Mouse (Mus musculus) kidney, postnatal 0 days (tissue): ENCODE measurements around the gene Creb3. TPM values are rescaled to one million over a fixed set of nuclear protein-coding genes. Genes with fewer than 3 reads are reported as not detected.

Experiments
- ATAC-seq: fragments of 200-750 bp; cut with Nextera tagmentation; replicated peaks from 2 replicates; pipeline ENCODE4 v1.8.0; 2017; ENCODE audit warnings: low read depth, moderate number of reproducible peaks, moderate TSS enrichment, moderate library complexity; ENCODE audit not compliant: low FRiP score
- DNase-seq: peaks from one replicate; pipeline ENCODE4 v3.0.0-alpha.2; 2016; ENCODE audit warnings: low spot score
- H3K27ac ChIP-seq: fragments of 300-500 bp; sonication (generic); 2 replicates; pipeline ENCODE4 v1.5.1; 2014; ENCODE audit warnings: mild to moderate bottlenecking
- H3K27me3 ChIP-seq: fragments of 300-500 bp; sonication (generic); 2 replicates; pipeline ENCODE4 v1.6.1; 2014; ENCODE audit warnings: low read length, mixed read lengths; ENCODE audit not compliant: insufficient read depth
- H3K36me3 ChIP-seq: fragments of 300-500 bp; sonication (generic); 2 replicates; pipeline ENCODE4 v1.6.1; 2014; ENCODE audit warnings: low read length, mixed read lengths; ENCODE audit not compliant: insufficient read depth
- H3K4me1 ChIP-seq: fragments of 300-500 bp; sonication (generic); replicated peaks from 2 replicates; pipeline ENCODE4 v1.6.1; 2014; ENCODE audit warnings: antibody characterized with exemption, low read length, mixed read lengths; ENCODE audit not compliant: insufficient read depth
- H3K4me2 ChIP-seq: fragments of 300-500 bp; sonication (generic); 2 replicates; pipeline ENCODE4 v1.6.1; 2014; ENCODE audit warnings: mild to moderate bottlenecking, low read length, moderate library complexity, mixed read lengths
- H3K4me3 ChIP-seq: fragments of 300-500 bp; sonication (generic); replicated peaks from 2 replicates; pipeline ENCODE4 v1.5.1; 2014; ENCODE audit warnings: low read depth, low read length
- H3K9ac ChIP-seq: fragments of 300-500 bp; sonication (generic); 2 replicates; pipeline ENCODE4 v1.6.1; 2014; ENCODE audit warnings: low read depth, low read length
- H3K9me3 ChIP-seq: fragments of 300-500 bp; sonication (generic); replicated peaks from 2 replicates; pipeline ENCODE4 v1.6.1; 2016; ENCODE audit warnings: low read length, inconsistent platforms, mixed read lengths
- CTCF ChIP-seq: IDR thresholded peaks from 2 replicates; pipeline ENCODE4 v1.5.1; 2016; ENCODE audit warnings: antibody characterized with exemption, low read depth, mild to moderate bottlenecking, moderate library complexity
- WGBS: fragments of 180-500 bp; shearing (Covaris S2); extraction: QIAGEN DNeasy Blood & Tissue Kit; methylation state at CpG from one replicate; pipeline ENCODE4 v1.1.7; 2014; 5-methylcytosine and 5-hydroxymethylcytosine counted together
- polyA plus RNA-seq: library from polyadenylated mRNA; unstranded; fragments of >200 nt; fragmentation: Nextera tagmentation; extraction: Ambion mirVana; gene quantifications from 2 replicates; pipeline ENCODE4 v1.2.1, GENCODE M21; 2015

Creb3 gene
- polyA plus RNA-seq, 1 experiment from 2014 or later = 74.1 TPM

DNA sequence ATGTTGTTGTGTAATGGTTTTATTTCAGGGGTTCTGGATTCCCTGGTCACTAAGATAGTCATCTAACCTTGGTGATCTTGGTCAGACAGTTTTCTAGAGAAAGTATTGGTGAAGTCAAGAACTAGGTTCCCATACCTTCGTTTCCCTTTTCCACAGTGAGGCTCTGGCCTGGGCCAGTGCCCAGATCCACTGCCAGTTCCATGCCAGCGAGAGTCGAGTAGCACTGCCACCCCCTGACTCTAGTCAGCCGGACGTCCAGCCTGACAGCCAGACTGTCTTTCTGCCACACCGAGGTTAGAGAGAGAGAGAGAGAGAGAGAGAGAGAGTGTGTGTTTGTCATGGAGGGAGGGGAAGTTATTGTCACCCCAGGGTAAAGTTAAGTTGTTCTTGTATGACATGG lies 17.6 kb downstream of the Creb3 start:
- TF ChIP-seq CTCF = no peak
- Histone ChIP-seq H3K4me1 (peaks cover 21% of the 10 kb centered on the region; the same call in 1 of the 2 replicates), H3K9me3 (no peaks in the 10 kb centered on the region), H3K4me3 (peak overlapping the region; percentile 72), H3K36me3 (peaks cover 29% of the 10 kb centered on the region), H3K9ac (no peak overlapping the region), H3K27me3 (no peaks in the 10 kb centered on the region), H3K4me2 (peak overlapping the region; percentile 85), H3K27ac (no peak overlapping the region)
- no peak for DNase-seq
- ATAC-seq = no peak
- 77% methylated on average over 6 of the region's 6 CpGs for WGBS

DNA sequence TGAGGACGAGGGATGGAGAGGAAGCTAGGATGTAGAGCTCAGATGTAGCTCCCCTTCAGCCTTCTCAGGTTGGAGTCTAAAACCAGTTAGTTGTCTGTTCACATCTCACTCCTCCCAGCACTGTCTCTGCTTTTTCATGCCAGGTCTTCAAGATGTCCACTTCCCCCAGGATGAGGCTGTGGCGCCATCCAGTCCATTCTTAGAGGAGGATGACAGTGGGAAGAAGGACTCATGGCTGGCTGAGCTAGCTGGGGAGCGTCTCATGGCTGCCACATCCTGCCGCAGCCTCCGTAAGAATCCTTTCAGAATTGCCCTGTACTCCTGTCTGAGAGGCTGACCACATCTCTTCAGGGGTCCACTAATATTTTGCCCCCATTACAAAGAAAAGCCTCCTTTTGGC lies 18.6 kb downstream of the Creb3 start:
- TF ChIP-seq CTCF = no peak
- no peaks in the 10 kb centered on the region for H3K9me3 ChIP-seq
- no peak overlapping the region for H3K4me2 ChIP-seq
- peaks cover 29% of the 10 kb centered on the region for H3K36me3 ChIP-seq
- H3K4me1 ChIP-seq = peaks cover 25% of the 10 kb centered on the region; the same call in 1 of the 2 replicates
- WGBS = 92% methylated on average over 5 of the region's 5 CpGs
- no peak overlapping the region for H3K27ac ChIP-seq
- no peak overlapping the region for H3K9ac ChIP-seq
- DNase-seq = no peak
- H3K27me3 ChIP-seq = no peaks in the 10 kb centered on the region
- no peak for ATAC-seq
- H3K4me3 ChIP-seq = no peak overlapping the region

DNA sequence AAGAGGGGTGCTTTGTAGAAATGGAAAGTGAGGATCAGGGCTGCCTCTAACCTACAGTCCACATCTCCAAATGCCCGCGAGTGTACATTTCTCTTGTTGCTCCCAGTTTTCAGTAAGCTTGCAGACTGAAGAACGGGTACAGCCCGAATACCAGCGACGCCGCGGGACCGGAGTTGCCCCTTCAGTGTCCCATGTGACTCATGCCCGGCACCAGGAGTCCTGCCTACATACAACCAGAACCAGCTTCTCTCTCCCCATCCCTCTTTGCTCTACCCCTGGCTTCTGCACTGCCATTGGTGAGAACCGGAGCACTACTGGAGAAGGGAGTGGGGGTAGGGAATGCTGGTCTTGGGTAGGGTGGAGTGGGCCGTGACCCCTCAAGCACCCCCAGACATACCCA lies 19.2 kb downstream of the Creb3 start:
- Histone ChIP-seq H3K36me3 (peaks cover 29% of the 10 kb centered on the region), H3K27ac (no peak overlapping the region), H3K9me3 (no peaks in the 10 kb centered on the region), H3K9ac (no peak overlapping the region), H3K27me3 (no peaks in the 10 kb centered on the region), H3K4me3 (no peak overlapping the region), H3K4me2 (no peak overlapping the region), H3K4me1 (peaks cover 23% of the 10 kb centered on the region; the same call in 1 of the 2 replicates)
- WGBS = 96% methylated on average over 12 of the region's 12 CpGs
- no peak for TF ChIP-seq CTCF
- no peak for ATAC-seq
- no peak for DNase-seq

DNA sequence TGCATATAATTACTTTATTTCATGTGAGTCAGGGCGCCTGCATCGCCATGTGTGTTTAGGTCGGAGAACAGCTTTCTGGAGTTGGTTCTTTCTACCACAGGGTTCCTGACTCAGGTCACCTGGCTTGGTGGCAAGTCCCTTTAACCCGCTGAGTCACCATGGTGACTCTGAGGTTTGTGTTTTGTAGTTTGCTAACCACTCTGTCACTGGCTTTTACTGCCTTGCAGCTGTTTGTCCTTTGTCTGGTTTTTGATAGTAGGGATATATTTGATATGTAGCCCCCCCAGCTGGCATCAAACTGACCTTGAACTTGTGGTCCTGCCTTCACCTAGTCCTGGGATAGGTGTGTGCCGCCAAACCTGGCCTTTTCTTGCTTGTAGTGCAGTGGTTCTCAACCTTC lies 20.1 kb downstream of the Creb3 start:
- Histone ChIP-seq H3K27me3 (no peaks in the 10 kb centered on the region), H3K9ac (no peak overlapping the region), H3K4me2 (no peak overlapping the region), H3K4me1 (peaks cover 15% of the 10 kb centered on the region; the same call in 1 of the 2 replicates), H3K9me3 (no peaks in the 10 kb centered on the region), H3K27ac (no peak overlapping the region), H3K4me3 (no peak overlapping the region), H3K36me3 (peaks cover 29% of the 10 kb centered on the region)
- no peak for TF ChIP-seq CTCF
- 90% methylated on average over 5 of the region's 5 CpGs for WGBS
- ATAC-seq (no peak), DNase-seq (no peak)

DNA sequence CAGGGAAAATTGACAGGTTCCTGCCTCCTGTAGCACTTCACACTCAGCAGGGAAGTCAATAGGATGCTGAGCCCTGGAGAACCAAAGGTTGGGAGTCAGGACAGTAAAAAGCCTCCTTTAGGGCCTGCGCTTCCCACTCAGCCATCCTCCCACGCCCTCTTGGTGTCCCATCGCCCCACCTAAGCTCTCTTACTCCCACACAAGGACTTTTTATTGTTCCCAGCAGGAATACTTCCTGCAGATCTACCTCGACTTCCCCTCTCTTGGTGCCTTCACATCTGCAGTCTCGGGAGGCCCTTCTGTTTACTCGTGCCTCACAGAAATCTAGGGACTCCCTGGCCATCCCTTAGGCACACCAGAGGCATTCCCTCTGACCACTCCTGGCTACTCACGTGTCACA lies 21.3 kb downstream of the Creb3 start:
- WGBS = 65% methylated on average over 7 of the region's 7 CpGs
- DNase-seq (no peak), ATAC-seq (no peak)
- Histone ChIP-seq H3K4me3 (no peak overlapping the region), H3K9me3 (no peaks in the 10 kb centered on the region), H3K9ac (no peak overlapping the region), H3K27me3 (no peaks in the 10 kb centered on the region), H3K36me3 (peaks cover 29% of the 10 kb centered on the region), H3K4me2 (no peak overlapping the region), H3K27ac (no peak overlapping the region), H3K4me1 (peaks cover 12% of the 10 kb centered on the region; the same call in 1 of the 2 replicates)
- no peak for TF ChIP-seq CTCF

DNA sequence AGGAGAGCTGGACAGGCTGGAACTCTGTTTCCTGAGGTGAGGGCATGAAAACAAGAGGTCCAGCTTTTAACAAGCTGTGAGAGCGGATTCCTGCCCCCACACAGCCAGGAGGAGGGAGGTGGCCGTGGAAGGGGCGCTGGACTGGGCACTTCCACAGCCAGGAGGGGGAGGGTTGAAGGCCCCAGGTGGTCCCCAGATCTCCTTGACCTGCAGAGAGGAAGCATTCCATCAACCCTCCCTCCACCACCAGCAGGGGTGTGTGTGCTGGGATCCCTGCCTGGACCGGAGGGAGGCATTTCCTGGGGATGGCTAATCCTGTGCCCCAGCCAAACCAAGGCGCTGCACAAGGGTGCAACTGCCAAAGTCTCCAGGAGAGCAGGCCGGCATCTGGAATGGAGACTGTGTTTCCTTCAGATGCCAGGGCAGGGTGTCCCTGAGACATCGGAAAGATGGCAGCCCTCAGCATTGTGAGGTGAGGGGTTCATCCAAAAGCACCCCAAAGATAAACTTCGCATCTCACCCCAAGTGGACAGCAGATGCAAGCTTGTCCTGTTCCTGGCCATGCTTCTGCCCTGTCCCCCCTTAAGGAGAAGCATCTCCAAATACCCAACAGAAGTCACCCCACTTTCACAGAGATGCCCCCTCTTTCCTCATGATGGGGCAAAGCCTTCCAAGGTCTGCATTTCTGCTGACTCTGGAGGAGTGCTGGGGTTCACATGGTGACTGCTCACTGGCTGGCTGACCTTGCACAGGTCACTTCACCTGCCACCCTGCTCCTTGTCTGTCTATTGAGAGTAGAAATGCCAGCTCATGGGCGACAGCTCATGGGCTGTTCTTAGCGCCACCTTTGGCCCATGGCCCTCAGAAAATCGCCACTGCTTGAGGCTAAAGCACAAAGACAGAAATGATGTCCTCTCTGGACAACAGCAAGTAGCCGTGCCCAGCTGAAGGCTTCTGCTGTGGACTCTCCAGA lies 22.6 kb downstream of the Creb3 start, which contains the start of gene Msmp:
TSS of gene Msmp (minus strand) at position 51 of the 973 bp plus-strand sequence.
- H3K27me3 ChIP-seq = no peaks in the 10 kb centered on the region
- H3K27ac ChIP-seq = no peak within 1 kb of the TSS; the same call in 1 of the 2 replicates
- H3K9ac ChIP-seq = no peak within 1 kb of the TSS
- DNase-seq = no peak
- H3K36me3 ChIP-seq = peaks cover 29% of the 10 kb centered on the region
- no peak for TF ChIP-seq CTCF
- 54% methylated on average over 12 of the region's 12 CpGs for WGBS
- no peak for ATAC-seq
- H3K9me3 ChIP-seq = no peaks in the 10 kb centered on the region
- no peak within 1 kb of the TSS for H3K4me2 ChIP-seq
- H3K4me1 ChIP-seq = peaks cover 6% of the 10 kb centered on the region; the same call in 1 of the 2 replicates
- no peak within 1 kb of the TSS for H3K4me3 ChIP-seq
